Mouse (Mus musculus) stomach, postnatal 0 days (tissue): ENCODE results near the gene Hyal1. TPM values are rescaled to one million over a fixed set of nuclear protein-coding genes. Genes with fewer than 3 reads are reported as not detected.

Experiments used
- ATAC-seq: fragments of 200-750 bp; cut with Nextera tagmentation; 2 replicates; pipeline ENCODE4 v1.8.0; 2017; ENCODE audit not compliant: low FRiP score, low TSS enrichment
- DNase-seq: peaks from one replicate; pipeline ENCODE4 v3.0.0-alpha.2; 2016; ENCODE audit warnings: low spot score
- H3K27ac ChIP-seq: fragments of 300-500 bp; sonication (generic); replicated peaks from 2 replicates; pipeline ENCODE4 v1.5.1; 2014; ENCODE audit warnings: mild to moderate bottlenecking, control low read depth
- H3K27me3 ChIP-seq: fragments of 300-500 bp; sonication (generic); 2 replicates; pipeline ENCODE4 v1.6.1; 2014; ENCODE audit warnings: low read length; ENCODE audit not compliant: control insufficient read depth, insufficient read depth
- H3K36me3 ChIP-seq: fragments of 300-500 bp; sonication (generic); 2 replicates; pipeline ENCODE4 v1.6.1; 2014; ENCODE audit warnings: low read length, mixed read lengths; ENCODE audit not compliant: control insufficient read depth, insufficient read depth
- H3K4me1 ChIP-seq: fragments of 300-500 bp; sonication (generic); replicated peaks from 2 replicates; pipeline ENCODE4 v1.6.1; 2014; ENCODE audit warnings: antibody characterized with exemption; ENCODE audit not compliant: control insufficient read depth, insufficient read depth
- H3K4me2 ChIP-seq: fragments of 300-500 bp; sonication (generic); replicated peaks from 2 replicates; pipeline ENCODE4 v1.6.1; 2014; ENCODE audit warnings: low read depth, mild to moderate bottlenecking, control low read depth, moderate library complexity
- H3K4me3 ChIP-seq: fragments of 300-500 bp; sonication (generic); 2 replicates; pipeline ENCODE4 v1.5.1; 2014; ENCODE audit warnings: low read depth, low read length, control low read depth
- H3K9ac ChIP-seq: fragments of 300-500 bp; sonication (generic); 2 replicates; pipeline ENCODE4 v1.6.1; 2014; ENCODE audit warnings: mild to moderate bottlenecking, low read length, control low read depth, mixed read lengths
- H3K9me3 ChIP-seq: fragments of 300-500 bp; sonication (generic); 2 replicates; pipeline ENCODE4 v1.6.1; 2016; ENCODE audit warnings: low read length; ENCODE audit not compliant: control insufficient read depth
- CTCF ChIP-seq: IDR thresholded peaks from 2 replicates; pipeline ENCODE4 v1.5.1; 2016; ENCODE audit warnings: antibody characterized with exemption, low read depth, mild to moderate bottlenecking, moderate library complexity
- EP300 ChIP-seq: optimal IDR thresholded peaks from 2 replicates; pipeline ENCODE3; 2016; ENCODE audit warnings: antibody characterized with exemption
- WGBS: fragments of 180-500 bp; shearing (Covaris S2); extraction: QIAGEN DNeasy Blood & Tissue Kit; methylation state at CpG from one replicate; pipeline ENCODE4 v1.1.7; 2014; 5-methylcytosine and 5-hydroxymethylcytosine counted together
- polyA plus RNA-seq: library from polyadenylated mRNA; unstranded; fragments of >200 nt; fragmentation: Nextera tagmentation; extraction: Ambion mirVana; gene quantifications from 2 replicates; pipeline ENCODE4 v1.2.1, GENCODE M21; 2015

Gene Hyal1
- polyA plus RNA-seq, result 7.2 and 8.0 TPM in 2 replicates

- Histone ChIP-seq H3K4me3 (peak within 1 kb of the TSS; percentile 47), H3K9ac (peak within 1 kb of the TSS; percentile 66), H3K36me3 (peaks cover 6% of the 10 kb centered on the region; the same call in 1 of the 2 replicates), H3K9me3 (no peaks in the 10 kb centered on the region), H3K27ac (peak within 1 kb of the TSS; percentile 92), H3K4me2 (peak within 1 kb of the TSS; percentile 69), H3K4me1 (peaks cover 8% of the 10 kb centered on the region), H3K27me3 (no peaks in the 10 kb centered on the region)
- peak; percentile 96 for DNase-seq
- ATAC-seq, result peak; percentile 68
- WGBS, result 9% methylated on average over 16 of the region's 16 CpGs
- TF ChIP-seq CTCF, result no peak
- TF ChIP-seq EP300, result no peak
Observed at GRCm38 (mm10) chr9:107576357-107577107, at the start of gene Hyal1. Gene Hyal1 (plus strand): TSS chr9:107576927.

DNA sequence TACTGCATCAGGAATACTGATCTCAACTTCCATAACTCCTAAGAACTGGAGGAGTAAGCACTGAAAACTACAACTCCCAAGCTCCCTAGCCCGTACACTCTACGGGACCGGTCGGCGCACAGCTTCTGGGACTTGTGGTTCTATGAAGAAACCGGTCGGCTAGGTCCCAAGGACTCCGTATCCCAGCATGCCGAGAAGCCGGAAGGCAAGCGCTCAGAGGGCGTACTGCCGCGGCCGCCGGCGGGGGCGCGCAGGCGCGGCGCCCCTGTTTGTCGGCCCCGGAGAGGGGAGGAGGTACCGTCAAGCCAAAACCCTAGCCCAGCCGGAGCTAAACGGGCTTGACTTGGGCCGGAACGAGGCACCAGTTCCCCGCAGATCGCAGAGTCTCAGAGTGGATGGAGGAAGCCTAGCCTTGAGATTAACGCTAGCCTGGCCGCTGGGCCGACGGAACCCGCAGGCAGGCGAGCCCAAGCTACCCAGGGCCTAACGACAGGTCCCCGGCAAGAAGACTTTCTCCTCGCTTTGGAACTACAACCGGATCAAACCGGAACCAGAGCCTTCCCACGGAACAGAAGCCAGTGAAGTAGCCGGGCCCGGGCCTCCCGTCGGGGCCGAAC lies 42.8 kb upstream of the Hyal1 start, which contains the start of gene Tmem115:
Tmem115 (plus strand) TSS at position 155 of the 617 bp plus-strand sequence.
- no peaks in the 10 kb centered on the region for H3K27me3 ChIP-seq
- peak within 1 kb of the TSS; percentile 91 for H3K9ac ChIP-seq
- H3K9me3 ChIP-seq, result no peaks in the 10 kb centered on the region
- ATAC-seq (peak; percentile 99), DNase-seq (peak; percentile 94)
- H3K4me3 ChIP-seq, result peak within 1 kb of the TSS; percentile 84
- peak within 1 kb of the TSS; percentile 95 for H3K4me2 ChIP-seq
- no peaks in the 10 kb centered on the region; the same call in 1 of the 2 replicates for H3K36me3 ChIP-seq
- peak within 1 kb of the TSS; percentile 94 for H3K27ac ChIP-seq
- H3K4me1 ChIP-seq, result peaks cover 8% of the 10 kb centered on the region; the same call in 1 of the 2 replicates
- under 1% methylated on average over 47 of the region's 48 CpGs for WGBS
- TF ChIP-seq EP300 (no peak), CTCF (peak; percentile 41)

DNA sequence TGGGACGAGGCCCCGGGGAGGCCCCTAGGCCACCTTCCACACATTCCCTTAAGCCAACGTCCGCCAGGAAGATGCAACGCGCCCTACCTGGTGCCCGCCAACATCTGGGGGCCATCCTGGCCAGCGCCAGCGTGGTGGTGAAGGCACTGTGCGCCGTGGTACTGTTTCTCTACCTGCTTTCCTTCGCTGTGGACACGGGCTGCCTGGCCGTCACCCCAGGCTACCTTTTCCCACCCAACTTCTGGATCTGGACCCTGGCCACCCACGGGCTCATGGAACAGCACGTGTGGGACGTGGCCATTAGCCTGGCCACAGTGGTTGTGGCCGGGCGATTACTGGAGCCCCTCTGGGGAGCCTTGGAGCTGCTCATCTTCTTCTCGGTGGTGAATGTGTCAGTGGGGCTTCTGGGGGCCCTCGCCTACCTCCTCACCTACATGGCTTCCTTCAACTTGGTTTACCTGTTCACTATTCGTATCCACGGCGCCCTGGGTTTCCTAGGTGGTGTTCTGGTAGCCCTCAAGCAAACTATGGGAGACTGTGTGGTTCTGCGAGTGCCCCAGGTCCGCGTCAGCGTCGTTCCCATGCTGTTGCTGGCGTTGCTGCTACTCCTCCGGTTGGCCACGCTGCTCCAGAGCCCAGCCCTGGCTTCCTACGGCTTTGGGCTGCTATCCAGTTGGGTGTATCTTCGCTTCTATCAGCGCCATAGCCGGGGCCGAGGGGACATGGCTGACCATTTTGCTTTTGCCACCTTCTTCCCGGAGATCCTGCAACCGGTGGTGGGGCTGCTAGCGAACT lies 42.1 kb upstream of the Hyal1 start:
- TF ChIP-seq CTCF (no peak), EP300 (no peak)
- Histone ChIP-seq H3K9me3 (no peaks in the 10 kb centered on the region), H3K4me2 (peak overlapping the region; percentile 95), H3K9ac (peak overlapping the region; percentile 91), H3K27me3 (no peaks in the 10 kb centered on the region), H3K4me1 (peaks cover 8% of the 10 kb centered on the region; the same call in 1 of the 2 replicates), H3K36me3 (peaks cover 5% of the 10 kb centered on the region; the same call in 1 of the 2 replicates), H3K4me3 (peak overlapping the region; percentile 84), H3K27ac (peak overlapping the region; percentile 94)
- DNase-seq (peak; percentile 51), ATAC-seq (no peak)
- WGBS, result under 1% methylated on average over 40 of the region's 40 CpGs

DNA sequence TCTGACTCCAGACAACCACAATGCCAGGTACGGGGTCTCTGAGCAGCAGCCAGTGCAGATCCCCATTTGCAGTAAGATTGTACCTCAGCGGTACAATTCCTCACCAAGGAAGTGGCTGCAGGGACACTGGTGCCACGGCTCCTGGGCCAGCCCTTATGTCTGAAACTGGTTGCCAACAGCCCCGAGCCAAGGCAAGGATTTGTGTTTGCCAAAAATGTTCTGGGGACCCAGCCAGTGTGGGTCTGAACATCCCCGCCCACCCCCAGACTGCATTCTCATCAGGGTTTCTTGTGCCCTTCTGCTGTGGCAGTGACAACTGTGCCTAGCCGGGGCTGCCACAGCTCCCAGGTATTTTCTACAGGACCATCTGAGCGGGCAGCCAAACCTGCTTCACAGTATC lies 38.5 kb upstream of the Hyal1 start:
- Histone ChIP-seq H3K9me3 (no peaks in the 10 kb centered on the region), H3K27ac (no peak overlapping the region), H3K27me3 (no peaks in the 10 kb centered on the region), H3K9ac (no peak overlapping the region), H3K4me2 (no peak overlapping the region), H3K36me3 (peaks cover 9% of the 10 kb centered on the region), H3K4me1 (peaks cover 8% of the 10 kb centered on the region; the same call in 1 of the 2 replicates), H3K4me3 (no peak overlapping the region)
- ATAC-seq, result no peak
- TF ChIP-seq EP300 (no peak), CTCF (no peak)
- no peak for DNase-seq
- WGBS, result 92% methylated on average over 7 of the region's 7 CpGs

DNA sequence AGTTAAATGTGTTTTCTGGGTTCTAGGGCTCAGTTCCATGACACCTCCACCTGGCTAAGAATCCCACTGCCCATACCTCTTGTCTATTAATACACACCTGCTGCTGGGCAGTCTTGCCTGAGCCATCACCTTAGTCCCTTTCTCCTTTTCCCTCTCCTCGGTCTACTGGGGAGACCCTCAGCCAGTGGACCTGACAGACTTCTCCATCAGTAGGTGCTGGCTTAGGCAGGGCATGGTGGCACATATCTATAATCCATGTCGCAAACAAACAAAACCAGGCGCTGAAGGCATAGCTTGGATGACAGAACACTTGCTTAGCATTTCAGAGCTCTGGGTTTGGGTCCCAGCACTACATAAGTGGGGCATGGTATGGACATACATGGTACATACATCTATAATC lies 38.0 kb upstream of the Hyal1 start:
- TF ChIP-seq CTCF, result no peak
- TF ChIP-seq EP300, result no peak
- whole genome bisulfite sequencing, result 91% methylated on average over 3 of the region's 3 CpGs
- H3K27me3 ChIP-seq, result no peaks in the 10 kb centered on the region
- H3K27ac ChIP-seq, result no peak overlapping the region
- no peak overlapping the region for H3K9ac ChIP-seq
- H3K4me3 ChIP-seq, result no peak overlapping the region
- H3K36me3 ChIP-seq, result peaks cover 9% of the 10 kb centered on the region
- no peak overlapping the region for H3K4me2 ChIP-seq
- peaks cover 8% of the 10 kb centered on the region; the same call in 1 of the 2 replicates for H3K4me1 ChIP-seq
- no peaks in the 10 kb centered on the region for H3K9me3 ChIP-seq
- DNase-seq (no peak), ATAC-seq (no peak)
